Comparison of ENCODE assay signal across 8 mouse cellular contexts in genomic region chr17:26537722-26538471, GRCm38 (mm10). TPM values are rescaled to one million over a fixed set of nuclear protein-coding genes. Genes with fewer than 3 reads are reported as not detected.
DNase-seq lines count a peak whose midpoint lies in the region; ATAC-seq and TF ChIP-seq lines count a peak whose summit lies in the region.

No protein-coding gene starts in this region.

- no peak overlapping the region for H3K27ac ChIP-seq in kidney, postnatal 0 days
- H3K27ac ChIP-seq in intestine, embryonic 15.5 days, result no peak overlapping the region
- H3K27ac ChIP-seq in neural tube, embryonic 15.5 days (replicated peaks), result no peak overlapping the region

- no peaks in the 10 kb centered on the region for H3K36me3 ChIP-seq in kidney, postnatal 0 days (ENCODE audit: insufficient read depth, low read length)
- no peaks in the 10 kb centered on the region for H3K36me3 ChIP-seq in intestine, embryonic 15.5 days
- no peaks in the 10 kb centered on the region for H3K36me3 ChIP-seq in neural tube, embryonic 15.5 days

- 0 out of 2 replicates have a peak, but pooled peaks have one; percentile 29 for ATAC-seq in kidney, postnatal 0 days (replicated peaks; ENCODE audit: low FRiP score, low read depth)
- peak; percentile 85 for ATAC-seq in intestine, embryonic 15.5 days
- ATAC-seq in neutrophil, adult 5-6 weeks (ENCODE audit: extremely low read depth, insufficient number of reproducible peaks, low FRiP score, poor library complexity, severe bottlenecking), result peak; percentile 67
- no peak for ATAC-seq in neural tube, embryonic 15.5 days (ENCODE audit: low FRiP score)

- no peak for TF ChIP-seq CTCF in kidney, postnatal 0 days (IDR thresholded peaks at IDR 0.05; ENCODE audit: low read depth)

- no peak overlapping the region for H3K4me2 ChIP-seq in kidney, postnatal 0 days (ENCODE audit: low read length)
- no peak overlapping the region for H3K4me2 ChIP-seq in intestine, embryonic 15.5 days (replicated peaks)
- no peak overlapping the region for H3K4me2 ChIP-seq in neural tube, embryonic 15.5 days

- no peak overlapping the region for H3K4me3 ChIP-seq in kidney, postnatal 0 days (replicated peaks; ENCODE audit: low read depth, low read length)
- H3K4me3 ChIP-seq in intestine, embryonic 15.5 days (replicated peaks), result no peak overlapping the region
- H3K4me3 ChIP-seq in neural tube, embryonic 15.5 days (replicated peaks), result no peak overlapping the region

- intact Hi-C loops in gastrocnemius, postnatal 14 days (cut with DNase I; ENCODE audit: low total_unique reads), result no loop called here

- peak; percentile 75 for DNase-seq in kidney, postnatal 0 days (ENCODE audit: low spot score)
- DNase-seq in kidney, adult 8-10 months, result no peak
- DNase-seq in ZHBTc4 (ENCODE audit: low read depth, low spot score) (peak; percentile 78), MN1 (ENCODE audit: low spot score) (no peak)
- no peak for DNase-seq in gastrocnemius, postnatal 14 days

- H3K27me3 ChIP-seq in kidney, postnatal 0 days (ENCODE audit: insufficient read depth, low read length), result no peaks in the 10 kb centered on the region
- no peaks in the 10 kb centered on the region for H3K27me3 ChIP-seq in intestine, embryonic 15.5 days (replicated peaks)
- H3K27me3 ChIP-seq in neural tube, embryonic 15.5 days (replicated peaks), result no peaks in the 10 kb centered on the region

- no peaks in the 10 kb centered on the region for H3K9me3 ChIP-seq in kidney, postnatal 0 days (replicated peaks; ENCODE audit: low read length)
- no peaks in the 10 kb centered on the region for H3K9me3 ChIP-seq in intestine, embryonic 15.5 days
- no peaks in the 10 kb centered on the region for H3K9me3 ChIP-seq in neural tube, embryonic 15.5 days (replicated peaks)

- 0 out of 2 replicates have a peak, but pooled peaks cover 4% of the 10 kb centered on the region for H3K4me1 ChIP-seq in kidney, postnatal 0 days (replicated peaks; ENCODE audit: insufficient read depth, low read length)
- 0 out of 2 replicates have a peak, but pooled peaks cover 5% of the 10 kb centered on the region for H3K4me1 ChIP-seq in intestine, embryonic 15.5 days (replicated peaks)
- no peaks in the 10 kb centered on the region for H3K4me1 ChIP-seq in neural tube, embryonic 15.5 days

- WGBS in kidney, postnatal 0 days, result 21% methylated on average over 6 of the region's 6 CpGs
- 24% methylated on average over 6 of the region's 6 CpGs for whole genome bisulfite sequencing in intestine, embryonic 15.5 days
- WGBS in neural tube, embryonic 15.5 days, result 42% methylated on average over 6 of the region's 6 CpGs

- H3K9ac ChIP-seq in kidney, postnatal 0 days (ENCODE audit: low read depth, low read length), result no peak overlapping the region
- no peak overlapping the region for H3K9ac ChIP-seq in intestine, embryonic 15.5 days
- H3K9ac ChIP-seq in neural tube, embryonic 15.5 days (replicated peaks), result no peak overlapping the region

RNA-seq across cellular contexts. Expression of gene Ergic1, which starts 23.4 kb away (rescaled TPM):
- 103 and 107 TPM in 2 replicates for polyA plus RNA-seq in kidney, postnatal 0 days (2015; fragmentation: Nextera tagmentation; extraction: Ambion mirVana)
- 97.0 and 100 TPM in 2 replicates for polyA plus RNA-seq in intestine, embryonic 15.5 days (2015; fragmentation: Nextera tagmentation; extraction: Ambion mirVana)
- total RNA-seq in neutrophil, adult 5-6 weeks (2017), result 22.7 and 26.3 TPM in 2 replicates
- polyA plus RNA-seq in neural tube, embryonic 15.5 days (2015; fragmentation: Nextera tagmentation; extraction: Ambion mirVana), result 89.7 and 101 TPM in 2 replicates
- total RNA-seq in gastrocnemius, postnatal 14 days (2021), result 10 to 100 TPM; 71.4 to 87.7 TPM

RNA-seq across cellular contexts. Expression of gene Dusp1, which starts 24.0 kb away (rescaled TPM):
- 28.3 and 31.5 TPM in 2 replicates for polyA plus RNA-seq in kidney, postnatal 0 days (2015; fragmentation: Nextera tagmentation; extraction: Ambion mirVana)
- polyA plus RNA-seq in intestine, embryonic 15.5 days (2015; fragmentation: Nextera tagmentation; extraction: Ambion mirVana), result 14.3 and 15.1 TPM in 2 replicates
- 1,076 and 1,086 TPM in 2 replicates for total RNA-seq in neutrophil, adult 5-6 weeks (2017)
- polyA plus RNA-seq in neural tube, embryonic 15.5 days (2015; fragmentation: Nextera tagmentation; extraction: Ambion mirVana), result 25.0 and 25.8 TPM in 2 replicates
- 10 to 100 TPM; 30.8 to 77.9 TPM for total RNA-seq in gastrocnemius, postnatal 14 days (2021)

Comparison
In these comparisons a context has a peak if more than half of its experiments do, and no peak if none do; other contexts are left out.
1. DNase-seq: peak in kidney, postnatal 0 days (single experiment) and ZHBTc4 (single experiment); none in kidney, adult 8-10 months (0 of 2), MN1 (single experiment) and gastrocnemius, postnatal 14 days (single experiment).